Mouse (Mus musculus) stomach, embryonic 16.5 days (tissue): Measurements from ENCODE around the gene Ak1. TPM values are rescaled to one million over a fixed set of nuclear protein-coding genes. Genes with fewer than 3 reads are reported as not detected.

ENCODE experiments used
- ATAC-seq: fragments of 200-750 bp; cut with Nextera tagmentation; 2 replicates; pipeline ENCODE4 v1.8.0; 2017; ENCODE audit warnings: moderate number of reproducible peaks, moderate TSS enrichment; ENCODE audit not compliant: insufficient read depth, low FRiP score
- H3K27ac ChIP-seq: fragments of 300-500 bp; sonication (generic); 2 replicates; pipeline ENCODE4 v1.5.1; 2014; ENCODE audit warnings: low read length
- H3K27me3 ChIP-seq: fragments of 300-500 bp; sonication (generic); 2 replicates; pipeline ENCODE4 v1.6.1; 2014; ENCODE audit warnings: low read length, control low read depth, mixed read lengths; ENCODE audit not compliant: control insufficient read depth, insufficient read depth
- H3K36me3 ChIP-seq: fragments of 300-500 bp; sonication (generic); 2 replicates; pipeline ENCODE4 v1.6.1; 2014; ENCODE audit warnings: low read length; ENCODE audit not compliant: control insufficient read depth, insufficient read depth
- H3K4me1 ChIP-seq: fragments of 300-500 bp; sonication (generic); 2 replicates; pipeline ENCODE4 v1.6.1; 2014; ENCODE audit warnings: low read length, control low read depth, mixed read lengths; ENCODE audit not compliant: control insufficient read depth, insufficient read depth
- H3K4me2 ChIP-seq: fragments of 300-500 bp; sonication (generic); 2 replicates; pipeline ENCODE4 v1.6.1; 2014; ENCODE audit warnings: low read depth, low read length, mixed read lengths
- H3K4me3 ChIP-seq: fragments of 300-500 bp; sonication (generic); replicated peaks from 2 replicates; pipeline ENCODE4 v1.5.1; 2014; ENCODE audit warnings: mild to moderate bottlenecking, low read length
- H3K9ac ChIP-seq: fragments of 300-500 bp; sonication (generic); 2 replicates; pipeline ENCODE4 v1.6.1; 2014; ENCODE audit warnings: low read length
- H3K9me3 ChIP-seq: fragments of 300-500 bp; sonication (generic); replicated peaks from 2 replicates; pipeline ENCODE4 v1.6.1; 2016; ENCODE audit warnings: low read length, control low read depth; ENCODE audit not compliant: control insufficient read depth
- WGBS: fragments of 180-500 bp; shearing (Covaris S2); extraction: QIAGEN DNeasy Blood & Tissue Kit; methylation state at CpG from one replicate; pipeline ENCODE4 v1.1.7; 2014; 5-methylcytosine and 5-hydroxymethylcytosine counted together
- polyA plus RNA-seq: library from polyadenylated mRNA; unstranded; fragments of >200 nt; fragmentation: Nextera tagmentation; extraction: Ambion mirVana; gene quantifications from 2 replicates; pipeline ENCODE4 v1.2.1, GENCODE M21; 2015

Gene Ak1
- polyA plus RNA-seq, 1 experiment from 2014 or later, result 60.2 TPM

- no peak for ATAC-seq
- Histone ChIP-seq H3K9me3 (no peaks in the 10 kb centered on the region), H3K36me3 (no peaks in the 10 kb centered on the region), H3K4me3 (no peak overlapping the region), H3K27ac (peak overlapping the region; percentile 13), H3K4me2 (no peak overlapping the region), H3K9ac (peak overlapping the region; percentile 11; the same call in 1 of the 2 replicates), H3K27me3 (no peaks in the 10 kb centered on the region), H3K4me1 (peaks cover 15% of the 10 kb centered on the region; the same call in 1 of the 2 replicates)
- 43% methylated on average over 7 of the region's 7 CpGs for WGBS
Observed at GRCm38 (mm10) chr2:32653764-32654163, 32.2 kb downstream of the Ak1 start.

- Histone ChIP-seq H3K9ac (peak overlapping the region; percentile 35; the same call in 1 of the 2 replicates), H3K27ac (peak overlapping the region; percentile 66), H3K4me1 (peaks cover 15% of the 10 kb centered on the region; the same call in 1 of the 2 replicates), H3K36me3 (no peaks in the 10 kb centered on the region), H3K4me3 (no peak overlapping the region), H3K27me3 (no peaks in the 10 kb centered on the region), H3K4me2 (no peak overlapping the region), H3K9me3 (no peaks in the 10 kb centered on the region)
- 61% methylated on average over 14 of the region's 14 CpGs for WGBS
- ATAC-seq, result no peak
Observed at GRCm38 (mm10) chr2:32654743-32655393, 33.3 kb downstream of the Ak1 start.

GRCm38 (mm10) chr2:32655394-32655744, 33.8 kb downstream of the Ak1 start:
- no peak for ATAC-seq
- H3K27me3 ChIP-seq, result no peaks in the 10 kb centered on the region
- 77% methylated on average over 3 of the region's 3 CpGs for WGBS
- no peaks in the 10 kb centered on the region for H3K36me3 ChIP-seq
- peak overlapping the region; percentile 66 for H3K27ac ChIP-seq
- no peak overlapping the region for H3K4me3 ChIP-seq
- H3K9me3 ChIP-seq, result no peaks in the 10 kb centered on the region
- H3K4me2 ChIP-seq, result no peak overlapping the region
- no peak overlapping the region for H3K9ac ChIP-seq
- peaks cover 15% of the 10 kb centered on the region; the same call in 1 of the 2 replicates for H3K4me1 ChIP-seq

GRCm38 (mm10) chr2:32655826-32656225, 34.3 kb downstream of the Ak1 start:
- ATAC-seq, result peak; percentile 63; the same call in 1 of the 2 replicates
- Histone ChIP-seq H3K9me3 (no peaks in the 10 kb centered on the region), H3K27me3 (no peaks in the 10 kb centered on the region), H3K4me3 (no peak overlapping the region), H3K4me1 (peaks cover 15% of the 10 kb centered on the region; the same call in 1 of the 2 replicates), H3K27ac (peak overlapping the region; percentile 66), H3K36me3 (no peaks in the 10 kb centered on the region), H3K4me2 (no peak overlapping the region), H3K9ac (no peak overlapping the region)
- 44% methylated on average over 12 of the region's 12 CpGs for WGBS

GRCm38 (mm10) chr2:32658873-32659272, 37.3 kb downstream of the Ak1 start:
- 78% methylated on average over 2 of the region's 2 CpGs for WGBS
- no peak overlapping the region for H3K4me3 ChIP-seq
- ATAC-seq, result no peak
- H3K9me3 ChIP-seq, result no peaks in the 10 kb centered on the region
- H3K27me3 ChIP-seq, result no peaks in the 10 kb centered on the region
- H3K36me3 ChIP-seq, result no peaks in the 10 kb centered on the region
- H3K4me1 ChIP-seq, result peaks cover 25% of the 10 kb centered on the region
- H3K4me2 ChIP-seq, result no peak overlapping the region
- no peak overlapping the region for H3K9ac ChIP-seq
- no peak overlapping the region for H3K27ac ChIP-seq

- Histone ChIP-seq H3K4me2 (no peak overlapping the region), H3K9me3 (no peaks in the 10 kb centered on the region), H3K27me3 (no peaks in the 10 kb centered on the region), H3K4me3 (no peak overlapping the region), H3K4me1 (peaks cover 11% of the 10 kb centered on the region), H3K27ac (peak overlapping the region; percentile 74), H3K36me3 (no peaks in the 10 kb centered on the region), H3K9ac (peak overlapping the region; percentile 42)
- peak; percentile 63 for ATAC-seq
- WGBS, result 26% methylated on average over 7 of the region's 7 CpGs
Observed at GRCm38 (mm10) chr2:32661509-32662107, 40.0 kb downstream of the Ak1 start.

- H3K36me3 ChIP-seq, result no peaks in the 10 kb centered on the region
- peak overlapping the region; percentile 42 for H3K9ac ChIP-seq
- peak overlapping the region; percentile 74 for H3K27ac ChIP-seq
- ATAC-seq, result 0 out of 2 replicates have a peak, but pooled peaks have one; percentile 6
- H3K27me3 ChIP-seq, result no peaks in the 10 kb centered on the region
- no peaks in the 10 kb centered on the region for H3K9me3 ChIP-seq
- 46% methylated on average over 5 of the region's 5 CpGs for WGBS
- peaks cover 11% of the 10 kb centered on the region for H3K4me1 ChIP-seq
- no peak overlapping the region for H3K4me2 ChIP-seq
- no peak overlapping the region for H3K4me3 ChIP-seq
Observed at GRCm38 (mm10) chr2:32662291-32662690, 40.7 kb downstream of the Ak1 start.

- no peak overlapping the region for H3K9ac ChIP-seq
- WGBS, result 67% methylated on average over 8 of the region's 8 CpGs
- no peak for ATAC-seq
Observed at GRCm38 (mm10) chr2:32665345-32665744, 43.8 kb downstream of the Ak1 start.

GRCm38 (mm10) chr2:32665853-32666252, 44.3 kb downstream of the Ak1 start:
- Histone ChIP-seq H3K4me2 (no peak overlapping the region), H3K27me3 (no peaks in the 10 kb centered on the region), H3K27ac (no peak overlapping the region), H3K36me3 (no peaks in the 10 kb centered on the region), H3K4me1 (peaks cover 11% of the 10 kb centered on the region), H3K9ac (no peak overlapping the region), H3K9me3 (no peaks in the 10 kb centered on the region), H3K4me3 (no peak overlapping the region)
- ATAC-seq, result no peak
- 81% methylated on average over 6 of the region's 6 CpGs for WGBS

More at GRCm38 (mm10) chr2:32665345-32665744, 43.8 kb downstream of the Ak1 start:
- H3K36me3 ChIP-seq, result no peaks in the 10 kb centered on the region
- H3K27me3 ChIP-seq, result no peaks in the 10 kb centered on the region
- peaks cover 11% of the 10 kb centered on the region for H3K4me1 ChIP-seq
- no peak overlapping the region for H3K4me2 ChIP-seq
- H3K4me3 ChIP-seq, result no peak overlapping the region
- no peaks in the 10 kb centered on the region for H3K9me3 ChIP-seq
- no peak overlapping the region for H3K27ac ChIP-seq
